Mouse (Mus musculus) frontal cortex, postnatal 14 days (tissue): Measurements from ENCODE around the gene Dek.

Experiments used
- DNase-seq, 2 experiments: peaks; one replicate each; pipeline ENCODE4 v3.0.0; 2022; ENCODE audit warnings: low spot score in 2 of 2

Gene Dek

DNA sequence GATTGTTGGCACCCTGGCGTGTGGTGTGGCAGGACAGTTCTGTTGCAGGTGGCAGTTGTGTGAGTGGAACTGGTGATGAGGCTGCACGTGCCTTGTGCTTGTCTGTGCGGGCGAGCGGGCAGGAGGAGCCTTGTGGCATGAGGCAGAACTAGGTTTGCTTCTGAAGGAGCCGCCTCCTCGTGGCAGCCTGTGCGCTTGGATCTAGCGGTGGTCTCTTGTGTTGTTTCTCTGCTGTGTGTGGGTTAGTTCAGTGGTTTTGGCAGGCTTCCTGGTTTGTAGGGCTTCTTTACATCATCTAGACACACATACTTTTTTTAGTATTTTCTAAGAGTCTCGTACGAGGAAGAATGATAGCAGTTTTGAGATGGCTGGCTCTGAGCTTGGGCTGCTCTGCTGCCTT lies 49.9 kb downstream of the Dek start:
- DNase-seq, result peak; percentile 48 to 65

DNA sequence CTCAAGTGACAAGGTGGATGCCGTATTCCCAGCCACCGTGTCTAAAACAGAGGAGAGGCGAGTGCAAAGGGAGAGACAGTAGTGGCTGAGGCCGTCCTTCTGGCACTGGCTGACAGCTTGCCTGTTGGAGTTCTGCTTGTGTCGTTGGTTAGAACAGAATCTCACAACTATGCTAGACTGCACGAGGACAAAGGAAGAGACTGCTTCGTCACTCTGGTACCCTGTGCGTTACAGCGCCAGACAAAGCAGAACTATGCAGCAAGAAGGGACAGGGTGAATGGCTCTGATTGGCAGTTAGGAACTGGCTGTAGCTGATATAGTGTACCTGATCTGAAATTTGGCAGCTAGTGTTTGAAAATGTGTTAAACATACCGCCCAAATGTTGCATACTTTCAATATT lies 52.0 kb downstream of the Dek start:
- DNase-seq, result no peak

DNA sequence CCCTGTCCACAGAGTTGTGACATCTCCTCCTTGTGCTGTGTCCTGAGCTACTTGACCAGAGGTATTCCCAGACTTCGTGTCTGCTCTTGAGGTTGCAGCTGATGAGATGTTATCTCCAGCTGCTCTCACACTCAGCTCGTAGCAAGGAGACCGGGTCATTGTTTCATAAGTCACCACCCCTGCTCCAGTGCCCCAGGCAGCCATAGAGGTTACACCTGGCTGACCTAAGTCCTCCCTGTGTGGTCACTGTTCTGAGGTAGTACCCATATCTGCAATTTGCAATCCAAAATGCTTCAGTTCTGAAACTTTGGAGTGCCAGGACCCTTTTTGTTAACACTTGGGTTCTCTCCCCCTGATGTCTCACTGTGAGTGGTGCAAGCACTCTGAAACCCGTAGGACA lies 56.0 kb downstream of the Dek start:
- no peak for DNase-seq

DNA sequence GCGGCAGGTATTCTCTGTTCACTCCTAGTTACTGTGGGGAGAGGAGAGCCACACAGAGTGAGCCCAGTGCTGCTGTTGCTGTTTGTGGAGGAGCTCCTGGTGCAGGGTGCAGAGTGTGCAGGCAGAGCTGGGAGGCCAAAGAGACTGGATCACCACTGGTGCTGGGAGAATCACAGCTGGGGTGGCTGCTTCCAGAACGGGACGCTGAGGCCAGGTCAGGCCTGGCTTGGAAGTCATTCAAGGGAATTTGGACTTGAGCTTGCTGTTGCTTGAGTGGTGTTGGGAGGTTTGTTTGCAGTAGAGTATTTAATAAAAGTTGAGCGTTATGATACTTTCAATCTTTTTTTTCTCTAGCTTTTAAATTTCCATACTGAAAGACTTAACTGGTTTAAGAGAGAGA lies 58.0 kb downstream of the Dek start:
- DNase-seq, result no peak

DNA sequence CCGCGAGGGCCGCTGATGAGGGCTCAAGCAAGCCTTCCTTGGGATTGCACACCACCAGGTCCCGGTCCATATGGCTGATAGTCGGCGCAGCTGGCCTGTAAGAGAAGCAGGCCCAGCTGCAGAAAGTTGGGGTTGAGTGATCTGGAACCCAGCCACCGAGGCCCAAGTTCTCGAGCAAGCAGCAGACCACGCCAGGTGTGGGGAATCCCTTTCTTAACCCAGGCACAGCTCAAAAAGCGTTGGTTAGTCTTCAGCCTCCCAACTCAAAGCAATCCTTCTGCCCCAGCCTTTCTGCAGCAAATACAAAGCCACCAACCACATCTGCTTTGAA lies 61.4 kb downstream of the Dek start, which contains the start of gene Tpmt:
Tpmt (minus strand) TSS at position 121 of the 331 bp plus-strand sequence.
- DNase-seq, result no peak

DNA sequence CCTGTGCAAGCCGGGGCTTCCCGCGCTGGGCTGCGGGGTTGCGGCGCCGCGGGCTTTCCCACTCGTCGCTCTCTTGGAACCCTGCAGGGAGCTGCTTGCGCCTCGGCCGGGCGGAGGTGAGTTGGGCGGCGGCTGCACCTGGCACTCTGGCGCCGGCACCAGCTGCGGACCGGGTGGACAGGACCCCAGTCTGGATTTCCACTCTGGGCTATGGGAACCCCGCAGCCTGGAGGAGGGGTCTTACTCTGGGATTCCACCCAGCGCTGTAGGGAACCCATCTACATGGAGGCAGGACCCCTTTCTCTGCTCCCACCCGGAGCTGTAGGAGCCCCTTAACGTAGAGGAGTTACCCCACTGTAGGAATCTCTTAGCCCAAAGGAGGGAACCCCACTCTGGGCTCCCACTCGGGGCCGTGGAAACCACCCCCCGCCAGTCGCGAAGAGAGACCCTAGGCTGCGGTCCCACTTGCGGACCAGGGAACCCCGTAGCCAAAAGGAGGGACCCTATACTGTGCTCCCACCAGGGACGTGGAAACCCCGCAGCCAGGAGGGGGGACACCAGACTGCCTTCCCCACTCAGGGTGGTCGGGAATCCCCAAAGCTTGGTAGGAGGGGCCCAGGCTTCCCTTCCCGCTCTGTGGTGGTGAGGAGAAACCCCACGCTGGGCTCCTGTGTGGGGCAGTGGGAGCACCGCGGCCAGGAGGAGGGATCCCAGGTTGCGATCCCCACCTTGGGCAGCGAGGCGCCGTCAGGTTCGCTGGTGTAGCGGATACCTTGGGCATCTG lies 62.0 kb downstream of the Dek start:
- DNase-seq, result peak in 1 of 2 experiments; percentile 13

DNA sequence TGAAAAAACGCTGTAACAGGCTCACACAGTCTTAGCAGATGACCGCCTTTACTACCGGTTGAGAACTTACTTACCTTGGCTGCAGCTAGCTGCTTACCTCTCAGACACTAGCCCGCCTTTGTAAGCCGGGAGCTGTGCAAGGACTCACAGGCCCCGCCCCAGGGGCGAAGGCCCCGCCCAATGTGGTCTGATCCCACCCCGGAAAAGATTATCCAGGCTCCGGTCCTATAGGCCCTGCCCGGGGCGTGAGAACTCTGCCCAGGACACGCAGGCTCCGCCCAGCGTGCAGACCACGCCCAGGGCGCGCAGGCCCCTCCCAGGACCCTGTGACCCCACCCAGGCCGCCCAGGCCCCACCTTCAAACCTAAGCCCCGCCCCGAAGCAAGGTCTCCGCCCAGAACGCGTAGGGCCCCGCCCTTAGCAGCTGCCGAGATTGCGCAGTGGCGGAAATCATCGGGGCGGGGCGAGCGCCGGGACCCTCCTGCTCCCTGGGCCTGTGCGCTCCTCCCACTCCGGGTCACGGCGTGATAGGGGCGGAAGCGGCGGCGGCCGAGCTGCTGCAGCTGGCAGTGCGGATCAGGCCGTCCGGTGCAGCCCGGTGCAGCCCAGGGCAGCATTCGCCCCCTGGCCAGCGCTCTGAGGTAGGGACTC lies 62.8 kb downstream of the Dek start, which contains the start of gene Kdm1b:
Kdm1b (plus strand) TSS at position 470 of the 651 bp plus-strand sequence.
- peak; percentile 95 to 97 for DNase-seq

DNA sequence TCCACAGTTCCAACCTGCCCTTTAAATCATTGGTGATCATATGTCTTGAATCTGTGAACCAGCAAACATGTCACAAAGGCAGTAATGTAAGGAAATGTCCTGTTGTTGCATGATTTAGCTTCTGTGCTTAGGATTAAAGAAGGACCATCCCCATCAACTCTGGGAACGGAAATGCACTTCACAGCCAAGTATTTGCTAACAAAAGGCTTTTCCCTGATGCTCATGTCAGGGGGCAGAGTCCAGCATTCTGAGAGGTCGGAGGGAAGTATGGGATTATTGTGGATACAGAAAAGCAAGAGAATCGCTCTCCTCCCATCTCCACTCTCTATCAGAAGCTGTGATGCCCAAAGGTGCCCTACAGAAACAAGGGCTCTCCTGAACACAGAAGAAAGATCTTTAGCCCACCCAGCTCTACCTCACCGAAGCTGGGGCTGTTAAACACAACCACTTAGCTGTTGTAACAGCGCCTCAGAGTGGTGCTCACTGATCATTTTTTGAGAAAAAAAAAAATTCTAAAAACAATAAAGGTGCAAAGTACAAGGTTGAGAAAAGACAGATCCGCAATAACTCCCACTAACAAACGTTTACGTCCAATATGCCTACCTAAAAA lies 63.9 kb downstream of the Dek start:
- no peak for DNase-seq

DNA sequence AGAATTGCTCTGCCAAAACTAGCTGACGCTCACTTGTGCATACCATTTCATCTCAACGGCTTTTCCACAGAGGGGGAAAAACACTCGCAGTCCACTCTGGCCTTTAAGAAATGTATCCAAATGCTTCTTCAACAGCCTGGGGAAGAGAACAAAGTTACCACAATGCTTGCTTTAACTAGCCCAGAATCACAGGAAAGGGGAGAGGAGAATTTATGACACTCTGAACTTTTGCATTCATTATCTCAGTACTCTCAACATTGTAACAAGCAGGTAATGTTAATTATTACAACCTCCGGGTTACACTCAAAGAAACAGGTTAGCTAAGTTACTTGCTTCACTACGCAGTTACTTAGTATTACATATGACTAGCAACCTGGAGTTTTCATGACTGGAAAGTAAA lies 65.9 kb downstream of the Dek start:
- no peak for DNase-seq

DNA sequence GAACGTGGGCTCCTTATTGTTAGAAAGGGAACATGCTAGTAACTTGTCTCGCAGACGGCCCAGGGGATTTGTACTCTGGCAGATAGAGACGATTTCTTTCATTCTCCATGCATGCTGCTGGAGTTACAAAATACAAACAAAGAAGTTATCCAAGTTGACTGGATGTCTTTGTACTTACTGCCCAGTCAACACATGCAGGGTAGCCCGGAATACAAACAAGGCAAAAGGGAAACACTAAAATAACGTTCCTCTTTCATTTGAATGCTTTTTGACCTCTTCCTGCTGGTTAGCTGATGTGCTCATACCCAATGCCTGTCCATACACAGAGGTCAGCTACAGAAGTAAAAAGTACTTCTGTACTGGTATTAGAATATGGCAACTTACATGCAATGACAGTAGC lies 68.1 kb downstream of the Dek start:
- DNase-seq, result no peak
